Mouse (Mus musculus) spleen, adult 2 months (tissue): Measurements from ENCODE around the gene Haghl. TPM values are rescaled to one million over a fixed set of nuclear protein-coding genes. Genes with fewer than 3 reads are reported as not detected.
A peak's percentile ranks its signal among the peaks of the same experiment; 100 is the strongest.
"Not testable (repeated sequence)": the region's sequence is repeated elsewhere in the genome, so short reads cannot be mapped to it uniquely, and the experiment has no call there.

ENCODE experiments used
- DNase-seq, 2 experiments: peaks; one replicate each; pipeline versions ENCODE4 v3.0.0 to v3.0.0-alpha.2; 2012 to 2021; ENCODE audit warnings: low spot score in 2 of 2, low read depth in 1 of 2
- H3K27ac ChIP-seq: fragments of 200-500 bp; 2 replicates; pipeline ENCODE4 v1.5.1; 2012; ENCODE audit warnings: low read length, inconsistent platforms; ENCODE audit not compliant: insufficient read depth
- H3K27me3 ChIP-seq: fragments of 200-500 bp; 2 replicates; pipeline ENCODE4 v1.6.1; 2012; ENCODE audit warnings: mild to moderate bottlenecking, moderate library complexity, low read length, inconsistent platforms; ENCODE audit not compliant: control insufficient read depth, insufficient read depth
- H3K36me3 ChIP-seq: fragments of 200-500 bp; 2 replicates; pipeline ENCODE4 v1.6.1; 2012; ENCODE audit warnings: mild to moderate bottlenecking, low read length, inconsistent platforms; ENCODE audit not compliant: control insufficient read depth, insufficient read depth
- H3K4me1 ChIP-seq: fragments of 200-500 bp; 2 replicates; pipeline ENCODE4 v1.6.1; 2011; ENCODE audit warnings: inconsistent platforms; ENCODE audit not compliant: control insufficient read depth, insufficient read depth, insufficient read length
- H3K4me3 ChIP-seq: fragments of 200-500 bp; 2 replicates; pipeline ENCODE4 v1.5.1; 2011; ENCODE audit warnings: mild to moderate bottlenecking, inconsistent platforms; ENCODE audit not compliant: insufficient read depth, insufficient read length; ENCODE audit errors: extremely low read depth
- CTCF ChIP-seq: fragments of 200-500 bp; IDR thresholded peaks from 2 replicates; pipeline ENCODE4 v1.5.1; 2011; ENCODE audit warnings: mild to moderate bottlenecking, inconsistent platforms; ENCODE audit not compliant: insufficient read depth, insufficient read length, insufficient replicate concordance; ENCODE audit errors: extremely low read depth
- POLR2A ChIP-seq: fragments of 200-500 bp; IDR thresholded peaks from 2 replicates; pipeline ENCODE4 v1.6.1; 2011; ENCODE audit warnings: low read depth, low read length, inconsistent platforms
- WGBS: fragments of 180-500 bp; shearing (Covaris S2); methylation state at CpG from one replicate; pipeline ENCODE4 v1.1.7; 2018; 5-methylcytosine and 5-hydroxymethylcytosine counted together
- polyA plus RNA-seq: library from polyadenylated mRNA; depleted of rRNA; stranded (reverse); fragments of >200 nt; gene quantifications from 2 replicates; pipeline ENCODE4 v1.2.3, GENCODE M21; 2012; rRNA removed

Haghl gene
- polyA plus RNA-seq, 1 experiment, result 37.9 TPM

DNA sequence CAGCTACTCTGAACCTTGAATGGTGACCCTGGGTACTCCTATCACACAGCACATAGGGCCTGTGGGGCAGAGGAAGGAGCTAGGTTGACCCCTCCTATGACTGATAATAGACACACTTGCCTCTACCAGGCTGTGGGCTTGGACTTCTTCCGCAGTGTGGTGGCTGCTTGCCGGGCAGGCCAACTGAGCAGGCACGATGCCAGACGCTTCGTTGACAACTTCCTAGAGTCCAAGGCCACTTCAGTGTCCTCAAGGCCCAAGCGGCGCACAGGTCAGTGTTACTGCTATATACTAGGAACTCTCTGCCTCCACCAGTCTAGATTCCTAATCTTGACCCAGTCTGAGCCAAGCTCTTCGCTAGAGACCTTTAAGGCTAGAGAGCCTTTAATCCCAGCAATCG is 41.6 kb downstream of the Haghl start:
- Histone ChIP-seq H3K36me3 (no peaks in the 10 kb centered on the region), H3K4me1 (no peaks in the 10 kb centered on the region), H3K27ac (no peak overlapping the region), H3K4me3 (no peak overlapping the region), H3K27me3 (no peaks in the 10 kb centered on the region)
- no peak for TF ChIP-seq POLR2A
- no peak for TF ChIP-seq CTCF
- no peak for DNase-seq
- WGBS, result 87% methylated on average over 9 of the region's 9 CpGs

- DNase-seq, H3K4me3 ChIP-seq, H3K36me3 ChIP-seq, H3K27me3 ChIP-seq, H3K4me1 ChIP-seq, H3K27ac ChIP-seq: not testable (repeated sequence)
- WGBS, result 78% methylated on average over 12 of the region's 12 CpGs
These were observed 44.0 kb downstream of the Haghl start for GRCm38 (mm10) chr17:25741471-25741870.

DNA sequence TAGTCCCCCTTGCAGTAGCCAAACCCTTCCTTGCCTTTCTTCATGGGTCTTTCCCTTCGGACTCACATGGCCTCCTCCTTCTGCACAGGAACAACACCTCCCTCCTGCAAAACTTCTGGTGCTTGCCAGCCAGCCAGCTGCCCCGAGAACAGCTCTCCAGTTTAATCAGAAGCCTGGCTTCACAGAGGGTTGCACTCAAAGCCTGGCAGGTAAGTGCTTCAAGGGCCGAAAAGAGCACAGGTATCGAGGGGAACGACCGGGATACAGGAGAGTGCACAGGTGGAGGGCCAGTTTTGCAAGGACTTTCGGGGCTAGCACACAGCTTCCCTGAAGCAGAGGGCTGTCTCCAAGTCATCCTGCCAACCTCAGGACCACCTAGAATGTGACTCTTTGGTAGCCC is 46.6 kb downstream of the Haghl start:
- 85% methylated on average over 7 of the region's 7 CpGs for WGBS
- Histone ChIP-seq H3K36me3 (no peaks in the 10 kb centered on the region), H3K27ac (no peak overlapping the region), H3K4me1 (no peaks in the 10 kb centered on the region), H3K4me3 (no peak overlapping the region), H3K27me3 (no peaks in the 10 kb centered on the region)
- no peak for TF ChIP-seq CTCF
- TF ChIP-seq POLR2A, result no peak
- no peak for DNase-seq

DNA sequence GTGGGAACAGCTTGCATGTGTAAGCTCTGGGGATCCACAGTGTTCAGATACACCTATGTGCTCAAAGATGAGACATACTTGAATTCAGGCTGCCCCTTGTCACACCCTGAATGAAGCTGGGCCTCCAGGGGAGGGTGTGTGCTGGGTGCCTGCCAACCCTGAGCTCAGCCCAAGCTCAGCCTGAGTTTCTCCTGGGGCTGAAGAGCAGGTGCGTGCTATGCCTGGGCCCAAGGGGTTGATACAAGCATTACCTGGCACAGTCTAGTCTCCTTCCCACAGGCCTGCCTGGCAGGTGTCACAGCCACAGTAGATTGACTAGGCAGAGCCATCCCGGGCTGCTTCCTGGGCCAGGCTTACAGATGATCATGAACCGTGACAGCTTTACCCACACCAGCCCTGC is 49.7 kb downstream of the Haghl start, which contains the start of gene Mslnl:
Mslnl (plus strand) TSS at position 298 of the 400 bp plus-strand sequence.
- Histone ChIP-seq H3K27me3 (no peaks in the 10 kb centered on the region), H3K27ac (no peak within 1 kb of the TSS), H3K4me3 (no peak within 1 kb of the TSS), H3K36me3 (no peaks in the 10 kb centered on the region), H3K4me1 (no peaks in the 10 kb centered on the region)
- 76% methylated on average over 3 of the region's 3 CpGs for WGBS
- no peak for DNase-seq
- TF ChIP-seq POLR2A, result no peak

- 90% methylated on average over 5 of the region's 5 CpGs for WGBS
- Histone ChIP-seq H3K27me3 (no peaks in the 10 kb centered on the region), H3K27ac (no peak overlapping the region), H3K36me3 (no peaks in the 10 kb centered on the region), H3K4me1 (no peaks in the 10 kb centered on the region), H3K4me3 (no peak overlapping the region)
- TF ChIP-seq POLR2A (no peak), CTCF (no peak)
- no peak for DNase-seq
These were observed 50.2 kb downstream of the Haghl start for GRCm38 (mm10) chr17:25735246-25735645.

GRCm38 (mm10) chr17:25732082-25732481 is 53.4 kb downstream of the Haghl start:
- peaks cover 6% of the 10 kb centered on the region; the same call in 1 of the 2 replicates for H3K4me1 ChIP-seq
- H3K4me3 ChIP-seq, result no peak overlapping the region
- TF ChIP-seq CTCF, result peak; percentile 86; the same call in 1 of the 2 replicates
- no peak for TF ChIP-seq POLR2A
- peak; percentile 61 to 74 for DNase-seq
- no peaks in the 10 kb centered on the region for H3K27me3 ChIP-seq
- no peaks in the 10 kb centered on the region for H3K36me3 ChIP-seq
- H3K27ac ChIP-seq, result no peak overlapping the region
- 32% methylated on average over 2 of the region's 2 CpGs for WGBS

Other genes with a start within 250 kb of the Haghl start
- gene Sox8, start 215.0 kb downstream of the Haghl start, polyA plus RNA-seq, result 0.65 and 0.83 TPM in 2 replicates
- gene Lmf1, start 206.6 kb downstream of the Haghl start, polyA plus RNA-seq, result 13.1 and 15.6 TPM in 2 replicates
- 0.16 TPM in 1 of 2 replicates, not detected in the other for gene Gng13, start 68.5 kb downstream of the Haghl start, polyA plus RNA-seq
- 10.6 and 13.0 TPM in 2 replicates for gene Chtf18, start 58.3 kb downstream of the Haghl start, polyA plus RNA-seq
- 25.9 and 37.9 TPM in 2 replicates for gene Rpusd1, start 58.0 kb downstream of the Haghl start, polyA plus RNA-seq
- 0.09 and 0.13 TPM in 2 replicates for gene Mslnl, start 49.6 kb downstream of the Haghl start, polyA plus RNA-seq
- gene Msln, start 31.3 kb downstream of the Haghl start, polyA plus RNA-seq, result 3.1 and 6.8 TPM in 2 replicates
- gene Narfl, start 11.9 kb downstream of the Haghl start, polyA plus RNA-seq, result 18.6 and 20.7 TPM in 2 replicates
- gene Ccdc78, start 907 bp upstream of the Haghl start, polyA plus RNA-seq, result 0.08 TPM in 1 of 2 replicates, not detected in the other
- gene Fam173a, start 7.2 kb upstream of the Haghl start, polyA plus RNA-seq, result 96.7 and 113 TPM in 2 replicates
- gene AC134908.4, start 10.0 kb upstream of the Haghl start, polyA plus RNA-seq, result 1.1 TPM in 1 of 2 replicates, not detected in the other
- 37.6 and 61.5 TPM in 2 replicates for gene Metrn, start 11.5 kb upstream of the Haghl start, polyA plus RNA-seq
- gene Fbxl16, start 23.4 kb upstream of the Haghl start, polyA plus RNA-seq, result 1.2 and 1.4 TPM in 2 replicates
- gene Wdr24, start 38.0 kb upstream of the Haghl start, polyA plus RNA-seq, result 33.6 and 38.6 TPM in 2 replicates
- gene Jmjd8, start 43.2 kb upstream of the Haghl start, polyA plus RNA-seq, result 30.9 and 31.3 TPM in 2 replicates
- 85.4 and 104 TPM in 2 replicates for gene Stub1, start 47.7 kb upstream of the Haghl start, polyA plus RNA-seq
- gene Rhbdl1, start 51.6 kb upstream of the Haghl start, polyA plus RNA-seq, result 5.5 and 7.3 TPM in 2 replicates
- 29.5 and 34.1 TPM in 2 replicates for gene Gm20683, start 56.1 kb upstream of the Haghl start, polyA plus RNA-seq
- gene Rhot2, start 59.2 kb upstream of the Haghl start, polyA plus RNA-seq, result 62.1 and 77.0 TPM in 2 replicates
- 34.5 and 45.0 TPM in 2 replicates for gene Wdr90, start 75.8 kb upstream of the Haghl start, polyA plus RNA-seq
- 17.3 and 21.7 TPM in 2 replicates for gene Mcrip2, start 83.1 kb upstream of the Haghl start, polyA plus RNA-seq
- 53.6 and 81.2 TPM in 2 replicates for gene Mettl26, start 89.4 kb upstream of the Haghl start, polyA plus RNA-seq
- gene Wfikkn1, start 95.2 kb upstream of the Haghl start, polyA plus RNA-seq, result 0.74 and 0.99 TPM in 2 replicates
- 26.8 and 31.6 TPM in 2 replicates for gene Rab40c, start 134.1 kb upstream of the Haghl start, polyA plus RNA-seq
- gene Pigq, start 159.3 kb upstream of the Haghl start, polyA plus RNA-seq, result 203 and 239 TPM in 2 replicates
- gene Nhlrc4, start 159.3 kb upstream of the Haghl start, polyA plus RNA-seq, result 4.3 and 4.7 TPM in 2 replicates
- gene A930017K11Rik, start 166.9 kb upstream of the Haghl start, polyA plus RNA-seq, result not detected in 2 replicates
- gene Capn15, start 200.1 kb upstream of the Haghl start, polyA plus RNA-seq, result 35.0 and 45.9 TPM in 2 replicates